Mouse (Mus musculus): ENCODE measurements around the gene Tesk2.

DNA sequence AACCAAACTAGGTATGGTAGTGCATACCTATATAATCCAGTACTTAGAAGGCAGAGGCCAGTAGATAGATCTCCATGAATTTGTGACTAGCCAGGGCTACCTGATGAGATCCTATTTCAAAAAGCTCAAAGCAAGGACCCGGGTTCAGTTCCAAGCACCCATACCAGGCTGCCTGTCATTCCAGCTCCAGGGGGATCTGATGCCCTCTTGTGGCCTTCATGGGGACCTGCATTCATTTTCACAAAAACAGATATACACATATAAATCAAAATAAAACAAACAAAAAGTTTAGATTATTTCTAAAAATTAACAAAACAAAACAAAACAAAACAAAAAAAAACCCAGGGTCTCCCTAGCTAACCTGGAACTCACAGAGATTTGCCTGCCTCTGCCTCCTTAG lies 65.8 kb downstream of the Tesk2 start:
- TF ChIP-seq POLR2A (IDR thresholded peaks at IDR 0.05; ENCODE audit: insufficient read depth, low read length) (no peak), CTCF (IDR thresholded peaks at IDR 0.05; ENCODE audit: low read depth, low read length) (peak; percentile 48)
